Mouse (Mus musculus) G1E (cell line): Measurements from ENCODE around the gene E130308A19Rik. TPM values are rescaled to one million over a fixed set of nuclear protein-coding genes. Genes with fewer than 3 reads are reported as not detected.

Experiments used
- ATAC-seq: 2 replicates; pipeline ENCODE4 v1.8.0; 2016; ENCODE audit warnings: mild to moderate bottlenecking; ENCODE audit not compliant: insufficient number of reproducible peaks, poor library complexity, low FRiP score, severe bottlenecking; ENCODE audit errors: extremely low read depth
- DNase-seq: peaks from one replicate; pipeline ENCODE4 v3.0.0; 2012; ENCODE audit warnings: low spot score
- H3K27me3 ChIP-seq: 2 replicates; pipeline ENCODE4 v1.6.1; 2012; ENCODE audit warnings: mild to moderate bottlenecking, low read length, inconsistent platforms; ENCODE audit not compliant: insufficient read depth
- H3K36me3 ChIP-seq: replicated peaks from 2 replicates; pipeline ENCODE3; 2012; ENCODE audit warnings: mild to moderate bottlenecking, inconsistent platforms
- H3K4me1 ChIP-seq: 2 replicates; pipeline ENCODE4 v1.6.1; 2012; ENCODE audit warnings: low read depth, low read length, inconsistent platforms, mixed read lengths; ENCODE audit not compliant: insufficient read depth
- H3K4me3 ChIP-seq: 2 replicates; pipeline ENCODE4 v1.5.1; 2012; ENCODE audit warnings: low read depth, mild to moderate bottlenecking, inconsistent platforms, low read length, moderate library complexity, mixed read lengths
- H3K9me3 ChIP-seq: replicated peaks from 2 replicates; pipeline ENCODE4 v1.6.1; 2012; ENCODE audit warnings: inconsistent platforms
- CTCF ChIP-seq: IDR thresholded peaks from 2 replicates; pipeline ENCODE4 v1.5.1; 2012; ENCODE audit warnings: low read depth, low read length, inconsistent platforms, mixed read lengths
- GATA1 ChIP-seq: IDR thresholded peaks from 2 replicates; pipeline ENCODE4 v1.6.1; 2012; ENCODE audit warnings: borderline replicate concordance, low read length, inconsistent platforms, mixed read lengths
- GATA2 ChIP-seq: IDR thresholded peaks from 2 replicates; pipeline ENCODE4 v1.6.1; 2012; ENCODE audit warnings: low read depth, low read length, inconsistent platforms, borderline replicate concordance
- POLR2AphosphoS5 ChIP-seq: IDR thresholded peaks from 2 replicates; pipeline ENCODE4 v1.6.1; 2012; ENCODE audit warnings: low read depth, low read length, inconsistent platforms; ENCODE audit not compliant: insufficient replicate concordance
- TAL1 ChIP-seq: conservative IDR thresholded peaks from 2 replicates; pipeline ENCODE4 v1.6.1; 2012; ENCODE audit warnings: low read depth, low read length, inconsistent platforms, mixed read lengths
- polyA plus RNA-seq: library from polyadenylated mRNA; stranded (reverse); fragments of >175 nt; gene quantifications from 2 replicates; pipeline ENCODE4 v1.2.3, GENCODE M21; 2012
- total RNA-seq, 2 experiments: library from RNA; stranded (forward) in 1 of 2; stranded (reverse) in 1 of 2; fragments of 200-1000 nt in 1 of 2; fragments of >200 nt in 1 of 2; fragmentation: Nextera tagmentation in 1 of 2; gene quantifications; 2 replicates each; pipeline ENCODE4 v1.2.3; 2014 to 2017

E130308A19Rik gene
- total and polyA plus RNA-seq, 3 experiments = 6.1 to 33.8 (median 8.1) TPM

GRCm38 (mm10) chr4:59714472-59714871 lies 88.5 kb downstream of the E130308A19Rik start:
- DNase-seq (no peak), ATAC-seq (no peak)
- H3K4me3 ChIP-seq = no peak overlapping the region
- H3K36me3 ChIP-seq = peaks cover 31% of the 10 kb centered on the region
- TF ChIP-seq GATA2 = no peak
- TF ChIP-seq POLR2AphosphoS5 = no peak
- TF ChIP-seq CTCF = no peak
- TF ChIP-seq TAL1 = no peak
- TF ChIP-seq GATA1 = no peak
- H3K9me3 ChIP-seq = no peaks in the 10 kb centered on the region
- no peaks in the 10 kb centered on the region for H3K27me3 ChIP-seq
- peaks cover 16% of the 10 kb centered on the region for H3K4me1 ChIP-seq

DNA sequence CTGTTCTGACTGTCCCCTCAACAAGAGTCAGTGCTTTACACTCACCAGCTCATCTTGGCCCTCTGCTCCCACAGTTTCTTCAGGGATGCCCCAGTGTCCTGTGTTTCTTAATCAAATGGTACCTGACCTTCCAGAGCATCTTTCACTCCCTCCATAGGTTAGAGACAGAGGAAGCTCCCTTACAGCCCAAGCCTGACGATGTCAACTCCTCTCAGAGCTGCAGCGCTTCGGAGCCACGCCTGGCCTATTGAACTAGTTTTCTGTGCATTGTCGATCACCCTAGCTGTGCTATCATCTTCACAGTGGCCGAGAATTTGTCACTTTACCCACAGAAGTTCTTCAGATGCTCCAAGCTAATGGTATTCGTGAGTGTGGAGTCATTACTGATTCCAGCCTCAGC lies 88.9 kb downstream of the E130308A19Rik start:
- H3K36me3 ChIP-seq = peaks cover 33% of the 10 kb centered on the region
- DNase-seq (no peak), ATAC-seq (no peak)
- no peak for TF ChIP-seq TAL1
- no peak for TF ChIP-seq GATA1
- TF ChIP-seq CTCF = no peak
- no peak for TF ChIP-seq GATA2
- TF ChIP-seq POLR2AphosphoS5 = no peak
- H3K4me3 ChIP-seq = no peak overlapping the region
- no peaks in the 10 kb centered on the region for H3K27me3 ChIP-seq
- peaks cover 15% of the 10 kb centered on the region for H3K4me1 ChIP-seq
- H3K9me3 ChIP-seq = no peaks in the 10 kb centered on the region

- Histone ChIP-seq H3K9me3 (no peaks in the 10 kb centered on the region), H3K4me3 (no peak overlapping the region), H3K36me3 (peaks cover 39% of the 10 kb centered on the region), H3K27me3 (no peaks in the 10 kb centered on the region), H3K4me1 (peaks cover 15% of the 10 kb centered on the region)
- ATAC-seq = no peak
- DNase-seq = no peak
- TF ChIP-seq CTCF = no peak
- no peak for TF ChIP-seq GATA2
- no peak for TF ChIP-seq TAL1
- TF ChIP-seq GATA1 = no peak
- no peak for TF ChIP-seq POLR2AphosphoS5
Measured at GRCm38 (mm10) chr4:59715531-59715930, 89.5 kb downstream of the E130308A19Rik start.

- no peaks in the 10 kb centered on the region for H3K9me3 ChIP-seq
- H3K36me3 ChIP-seq = peaks cover 44% of the 10 kb centered on the region
- no peaks in the 10 kb centered on the region for H3K27me3 ChIP-seq
- H3K4me3 ChIP-seq = no peak overlapping the region
- ATAC-seq = no peak
- DNase-seq = no peak
- peaks cover 15% of the 10 kb centered on the region for H3K4me1 ChIP-seq
- TF ChIP-seq POLR2AphosphoS5 (no peak), GATA2 (no peak), CTCF (no peak), TAL1 (no peak), GATA1 (no peak)
Measured at GRCm38 (mm10) chr4:59717349-59717748, 91.3 kb downstream of the E130308A19Rik start.

- Histone ChIP-seq H3K36me3 (peaks cover 46% of the 10 kb centered on the region), H3K4me3 (no peak overlapping the region), H3K27me3 (no peaks in the 10 kb centered on the region), H3K4me1 (peaks cover 15% of the 10 kb centered on the region), H3K9me3 (no peaks in the 10 kb centered on the region)
- TF ChIP-seq POLR2AphosphoS5 (no peak), GATA1 (no peak), CTCF (no peak)
- DNase-seq (no peak), ATAC-seq (no peak)
Measured at GRCm38 (mm10) chr4:59718542-59718941, 92.5 kb downstream of the E130308A19Rik start.

GRCm38 (mm10) chr4:59719481-59720355 lies 93.7 kb downstream of the E130308A19Rik start:
- DNase-seq (no peak), ATAC-seq (no peak)
- TF ChIP-seq CTCF (no peak), TAL1 (no peak), POLR2AphosphoS5 (no peak), GATA2 (no peak)
- no peaks in the 10 kb centered on the region for H3K27me3 ChIP-seq
- no peak overlapping the region for H3K4me3 ChIP-seq
- peaks cover 43% of the 10 kb centered on the region for H3K36me3 ChIP-seq
- peaks cover 18% of the 10 kb centered on the region for H3K4me1 ChIP-seq
- H3K9me3 ChIP-seq = no peaks in the 10 kb centered on the region
